Mouse (Mus musculus) adrenal gland, postnatal 14 days (tissue): ENCODE measurements around the gene Arf6. TPM values are rescaled to one million over a fixed set of nuclear protein-coding genes. Genes with fewer than 3 reads are reported as not detected.

Experiments
- DNase-seq: peaks from one replicate; pipeline ENCODE4 v3.0.0; 2021; ENCODE audit warnings: mixed read lengths
- microRNA-seq, 2 experiments: library from miRNA; unstranded; fragments of <30 nt; microRNA quantifications; one replicate each; pipeline ENCODE4 v1.2.0; 2021
- total RNA-seq: library from RNA; stranded (reverse); gene quantifications from 2 replicates; pipeline ENCODE4 v1.2.3, GENCODE M21; 2021

The Arf6 gene
- total RNA-seq, 1 experiment from 2014 or later = 111 TPM

DNA sequence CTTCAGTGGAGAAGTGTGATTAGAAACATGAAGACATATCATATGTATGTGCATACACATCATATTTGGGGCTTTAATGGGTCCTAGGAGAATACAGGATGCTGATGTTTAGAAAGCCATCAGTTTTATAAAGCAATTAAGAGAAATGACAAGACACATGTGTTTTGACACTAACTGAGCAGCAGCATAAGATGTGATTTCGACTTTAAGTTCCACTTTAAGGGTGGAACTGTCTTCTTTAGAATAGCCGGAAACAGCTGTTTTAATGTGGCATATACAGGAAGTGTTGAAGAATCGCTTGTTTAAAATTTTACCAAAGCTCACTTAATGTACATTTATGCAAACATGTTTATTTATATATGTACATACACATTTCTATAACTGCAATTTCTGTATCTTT, 41.4 kb downstream of the Arf6 start:
- DNase-seq = no peak

GRCm38 (mm10) chr12:69414826-69415572, 43.0 kb downstream of the Arf6 start:
- no peak for DNase-seq

GRCm38 (mm10) chr12:69416793-69417192, 44.8 kb downstream of the Arf6 start:
- DNase-seq = peak; percentile 13

GRCm38 (mm10) chr12:69417701-69418291, 45.8 kb downstream of the Arf6 start:
- peak; percentile 48 for DNase-seq

DNA sequence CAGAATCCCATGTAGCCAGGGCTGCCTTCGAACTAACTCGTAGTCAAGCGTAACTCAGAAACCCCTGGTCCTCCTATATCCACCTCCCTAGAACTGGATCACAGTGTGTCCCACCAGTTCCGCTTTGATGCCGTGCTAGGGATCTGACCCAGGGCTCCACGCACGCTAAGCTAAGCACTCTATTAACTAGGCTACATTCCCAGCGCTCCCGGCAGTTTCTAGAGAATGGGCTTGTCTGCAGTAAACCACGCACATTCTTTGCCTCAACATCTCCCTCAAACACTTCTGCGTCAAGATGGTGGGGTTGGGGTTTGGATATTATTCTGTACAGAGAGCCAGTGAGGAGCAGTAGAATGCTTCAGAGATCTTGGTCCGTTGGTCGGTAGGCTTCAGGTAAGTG, 46.7 kb downstream of the Arf6 start:
- DNase-seq = no peak

GRCm38 (mm10) chr12:69419017-69419605, 47.2 kb downstream of the Arf6 start:
- no peak for DNase-seq

- no peak for DNase-seq
Observed at GRCm38 (mm10) chr12:69419606-69420005, 47.7 kb downstream of the Arf6 start.

DNA sequence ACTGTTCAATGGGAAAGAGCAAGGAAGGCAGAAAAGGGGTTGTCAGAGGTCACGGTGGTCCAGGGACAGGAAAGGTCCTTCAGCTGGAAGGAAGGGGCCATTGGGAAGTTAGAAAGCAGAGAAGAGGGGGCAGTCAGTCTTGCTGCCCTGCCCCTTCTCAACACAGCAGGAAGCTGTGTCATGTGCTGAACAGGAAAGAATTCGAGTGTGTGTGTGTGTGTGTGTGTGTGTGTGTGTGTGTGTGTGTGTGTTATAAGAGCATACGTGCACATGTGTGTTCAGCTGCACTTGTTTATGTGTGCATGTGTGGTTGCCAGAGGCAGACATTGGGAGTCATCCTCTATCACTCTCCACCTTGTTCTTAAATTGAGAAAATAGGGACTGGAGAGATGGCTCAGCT, 48.8 kb downstream of the Arf6 start:
- DNase-seq = peak; percentile 12

- DNase-seq = peak; percentile 35
Observed at GRCm38 (mm10) chr12:69422827-69423537, 51.0 kb downstream of the Arf6 start.

Small RNAs within 50 kb of the gene (microRNA-seq; reads per million reads assigned to microRNA genes)
- gene Gm47299 (0 to 0.43 reads per million in 2 experiments), gene Gm47305 (0 reads per million in 2 experiments)

Other genes with a start within 250 kb of the Arf6 start
- gene Rps29, start 213.0 kb upstream of the Arf6 start, total RNA-seq = 1,456 and 1,768 TPM in 2 replicates
- gene Lrr1, start 203.3 kb upstream of the Arf6 start, total RNA-seq = 1.3 and 2.3 TPM in 2 replicates
- gene Rpl36al, start 188.1 kb upstream of the Arf6 start, total RNA-seq = 575 and 595 TPM in 2 replicates
- gene Mgat2, start 188.0 kb upstream of the Arf6 start, total RNA-seq = 43.6 and 53.0 TPM in 2 replicates
- 6.2 and 7.2 TPM in 2 replicates for gene Gm49383, start 175.0 kb upstream of the Arf6 start, total RNA-seq
- 1.0 and 1.7 TPM in 2 replicates for gene Dnaaf2, start 173.7 kb upstream of the Arf6 start, total RNA-seq
- gene Gm49384, start 167.9 kb upstream of the Arf6 start, total RNA-seq = 3.9 and 4.4 TPM in 2 replicates
- 5.3 and 5.7 TPM in 2 replicates for gene Pole2, start 144.0 kb upstream of the Arf6 start, total RNA-seq
- gene Klhdc1, start 131.0 kb upstream of the Arf6 start, total RNA-seq = 7.8 and 10.0 TPM in 2 replicates
- 55.6 and 67.7 TPM in 2 replicates for gene Klhdc2, start 75.5 kb upstream of the Arf6 start, total RNA-seq
- gene Nemf, start 15.0 kb upstream of the Arf6 start, total RNA-seq = 39.1 and 45.4 TPM in 2 replicates
- 1.2 TPM in 1 of 2 replicates, not detected in the other for gene Gm9887, start 308 bp downstream of the Arf6 start, total RNA-seq
- 8.9 and 12.5 TPM in 2 replicates for gene Vcpkmt, start 210.9 kb downstream of the Arf6 start, total RNA-seq